Mouse (Mus musculus) G1E (cell line): Measurements from ENCODE around the gene Cdc73.

ENCODE experiments used
- CTCF ChIP-seq: IDR thresholded peaks from 2 replicates; pipeline ENCODE4 v1.5.1; 2012; ENCODE audit warnings: low read depth, low read length, inconsistent platforms, mixed read lengths
- GATA1 ChIP-seq: IDR thresholded peaks from 2 replicates; pipeline ENCODE4 v1.6.1; 2012; ENCODE audit warnings: borderline replicate concordance, low read length, inconsistent platforms, mixed read lengths
- TAL1 ChIP-seq: conservative IDR thresholded peaks from 2 replicates; pipeline ENCODE4 v1.6.1; 2012; ENCODE audit warnings: low read depth, low read length, inconsistent platforms, mixed read lengths

- TF ChIP-seq CTCF (no peak), GATA1 (no peak), TAL1 (no peak)
Measured at GRCm38 (mm10) chr1:143646219-143646618, 56.5 kb downstream of the Cdc73 start.
